Mouse (Mus musculus) bone marrow macrophage, adult 2 months (primary cell): Measurements from ENCODE around the gene Llgl2.

Source experiments
- CTCF ChIP-seq: IDR thresholded peaks from 2 replicates; pipeline ENCODE4 v1.5.1; 2012; ENCODE audit warnings: low read depth, mild to moderate bottlenecking, low read length, moderate library complexity
- POLR2A ChIP-seq: IDR thresholded peaks from 2 replicates; pipeline ENCODE4 v1.6.1; 2012; ENCODE audit warnings: mild to moderate bottlenecking, low read depth, low read length, borderline replicate concordance

DNA sequence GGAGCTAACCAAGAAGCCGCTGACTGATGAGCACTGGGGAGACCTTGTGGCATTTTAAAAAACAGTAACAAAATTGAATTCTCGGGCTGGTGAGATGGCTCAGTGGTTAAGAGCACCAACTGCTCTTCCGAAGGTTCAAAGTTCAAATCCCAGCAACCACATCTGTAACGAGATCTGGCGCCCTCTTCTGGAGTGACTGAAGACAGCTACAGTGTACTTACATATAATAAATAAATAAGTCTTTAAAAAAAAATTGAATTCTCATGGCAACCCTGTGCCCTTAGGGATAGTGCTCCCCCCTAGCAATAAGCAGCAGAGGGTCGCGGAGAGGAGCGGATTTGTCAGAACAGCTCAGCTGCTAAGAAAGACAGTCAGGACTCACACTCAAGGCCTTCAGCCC lies 40.0 kb downstream of the Llgl2 start:
- TF ChIP-seq POLR2A = no peak
- TF ChIP-seq CTCF = no peak
